Mouse (Mus musculus): ENCODE measurements at regions not wholly inside any gene's neighbourhood (a gene's known extent, or its start where the extent isn't known, plus 50 kb on each side); places are given as distances from the start of the nearest gene placed in this dataset.

GRCm38 (mm10) chr14:68973636-68974101 lies 320.4 kb downstream of the Synb start:
- DNase-seq (ENCODE audit: low read depth, low spot score): no peak
- H3K36me3 ChIP-seq (ENCODE audit: control insufficient read depth, insufficient read depth, low read length, poor library complexity, severe bottlenecking): no peaks in the 10 kb centered on the region; the same call in 1 of the 2 replicates
- no peaks in the 10 kb centered on the region for H3K27me3 ChIP-seq (ENCODE audit: control insufficient read depth, insufficient read depth, low read length, poor library complexity, severe bottlenecking)

DNA sequence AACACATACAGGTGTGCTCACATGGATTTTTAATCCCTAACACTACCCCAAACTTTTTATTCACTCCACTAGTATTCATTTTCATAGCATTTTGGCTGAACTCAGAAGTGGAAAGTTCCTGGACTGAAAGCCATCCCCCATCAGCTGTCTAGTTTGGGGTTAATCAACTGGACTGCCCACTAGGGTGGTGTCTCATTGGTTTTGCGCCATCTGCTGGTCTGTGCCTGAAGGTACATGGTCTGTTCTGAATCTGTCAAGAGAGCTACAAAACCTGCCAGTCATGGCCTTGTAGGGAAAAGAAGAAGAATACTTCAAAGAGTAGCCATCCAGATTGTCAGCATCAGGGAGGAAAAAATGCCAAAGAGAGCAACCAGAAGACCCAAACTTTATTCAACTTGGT lies 327.3 kb downstream of the Synb start:
- no peaks in the 10 kb centered on the region for H3K36me3 ChIP-seq (ENCODE audit: control insufficient read depth, insufficient read depth, low read length, poor library complexity, severe bottlenecking)
- no peaks in the 10 kb centered on the region for H3K27me3 ChIP-seq (ENCODE audit: control insufficient read depth, insufficient read depth, low read length, poor library complexity, severe bottlenecking)
- DNase-seq (ENCODE audit: low read depth, low spot score): peak; percentile 87

DNA sequence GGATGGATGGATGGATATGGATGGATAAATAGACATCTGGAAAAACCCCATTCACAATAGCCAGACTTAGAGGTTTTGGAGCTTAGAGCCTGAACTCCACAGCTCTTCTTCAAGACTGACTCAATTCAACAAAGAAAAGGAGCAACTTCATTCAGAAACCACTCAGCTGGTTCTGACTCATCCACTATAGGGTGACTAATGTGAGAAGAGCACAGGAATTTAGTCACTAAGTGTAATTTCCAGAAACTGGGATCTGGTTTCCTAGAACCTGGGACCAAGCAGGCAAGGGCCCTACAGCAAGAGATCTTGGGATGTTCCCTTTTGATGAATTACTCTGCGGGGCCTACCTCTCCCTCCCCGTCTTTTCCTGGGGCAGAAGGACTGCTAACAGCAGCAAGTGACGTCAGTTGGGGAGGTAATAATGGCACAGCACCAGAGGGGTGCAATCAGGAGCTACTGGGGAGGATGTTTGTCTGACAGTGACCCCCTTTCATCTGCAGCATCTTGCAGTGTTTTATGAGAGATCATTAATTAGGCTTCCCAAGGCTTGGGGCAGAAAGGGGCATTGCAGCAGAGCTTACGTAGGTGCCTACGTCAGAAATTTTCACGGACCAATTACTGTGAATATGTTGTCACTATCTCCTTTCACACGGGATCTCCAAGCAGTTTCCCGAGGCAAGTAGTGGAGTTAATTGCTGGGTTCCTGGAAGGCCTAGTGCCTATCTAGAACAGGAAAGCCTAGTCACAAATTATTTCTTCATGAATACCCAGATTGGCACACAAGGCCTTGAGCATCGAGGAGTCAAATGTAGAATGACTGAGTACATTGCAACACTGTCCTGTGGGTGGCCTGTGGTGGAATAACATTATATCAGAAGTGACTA lies 339.3 kb downstream of the Synb start:
- no peaks in the 10 kb centered on the region for H3K36me3 ChIP-seq (ENCODE audit: control insufficient read depth, insufficient read depth, low read length, poor library complexity, severe bottlenecking)
- no peaks in the 10 kb centered on the region for H3K27me3 ChIP-seq (ENCODE audit: control insufficient read depth, insufficient read depth, low read length, poor library complexity, severe bottlenecking)
- no peak for DNase-seq (ENCODE audit: low read depth, low spot score)

DNA sequence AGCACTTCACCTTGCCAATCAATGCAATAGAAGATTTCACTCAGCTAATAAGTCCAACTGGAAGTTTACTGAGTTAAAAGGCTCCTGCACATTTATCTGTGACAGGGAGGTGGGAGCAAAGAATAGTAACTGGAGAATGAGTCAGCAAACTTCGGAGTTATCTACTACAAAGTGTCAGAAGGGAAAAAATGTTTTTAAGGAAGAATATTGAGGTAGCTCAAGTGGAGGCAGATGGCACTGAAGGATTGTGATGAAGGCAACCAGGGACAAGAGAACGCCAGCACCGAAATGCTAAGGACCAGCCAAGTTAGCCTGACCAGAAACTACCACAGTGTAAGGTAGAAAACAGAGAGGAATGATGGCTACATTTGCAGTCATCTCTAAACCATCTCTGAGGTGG lies 348.2 kb downstream of the Synb start:
- Histone ChIP-seq H3K27me3 (ENCODE audit: control insufficient read depth, insufficient read depth, low read length, poor library complexity, severe bottlenecking) (no peaks in the 10 kb centered on the region), H3K36me3 (ENCODE audit: control insufficient read depth, insufficient read depth, low read length, poor library complexity, severe bottlenecking) (no peaks in the 10 kb centered on the region)
- DNase-seq (ENCODE audit: low read depth, low spot score): no peak

DNA sequence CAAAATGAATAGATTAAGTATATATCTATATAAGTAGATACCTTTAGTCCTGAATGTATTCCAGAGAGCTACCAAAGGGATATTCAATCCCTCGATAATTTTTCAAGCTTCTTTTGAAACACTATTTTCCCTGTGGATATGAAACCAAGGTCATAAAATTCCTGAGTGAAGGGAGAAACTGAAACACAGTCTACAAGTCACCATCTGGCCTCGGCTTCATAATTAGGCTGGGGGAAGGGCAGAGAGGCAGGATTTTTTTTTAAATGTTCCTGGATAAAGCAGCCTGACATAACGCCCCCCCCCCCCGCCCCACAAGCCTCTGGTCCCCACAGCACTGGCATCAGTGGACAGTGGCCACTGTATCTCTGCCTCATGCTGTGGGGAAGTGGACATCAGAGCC lies 348.7 kb downstream of the Synb start:
- no peak for DNase-seq (ENCODE audit: low read depth, low spot score)
- Histone ChIP-seq H3K27me3 (ENCODE audit: control insufficient read depth, insufficient read depth, low read length, poor library complexity, severe bottlenecking) (no peaks in the 10 kb centered on the region), H3K36me3 (ENCODE audit: control insufficient read depth, insufficient read depth, low read length, poor library complexity, severe bottlenecking) (no peaks in the 10 kb centered on the region)

DNA sequence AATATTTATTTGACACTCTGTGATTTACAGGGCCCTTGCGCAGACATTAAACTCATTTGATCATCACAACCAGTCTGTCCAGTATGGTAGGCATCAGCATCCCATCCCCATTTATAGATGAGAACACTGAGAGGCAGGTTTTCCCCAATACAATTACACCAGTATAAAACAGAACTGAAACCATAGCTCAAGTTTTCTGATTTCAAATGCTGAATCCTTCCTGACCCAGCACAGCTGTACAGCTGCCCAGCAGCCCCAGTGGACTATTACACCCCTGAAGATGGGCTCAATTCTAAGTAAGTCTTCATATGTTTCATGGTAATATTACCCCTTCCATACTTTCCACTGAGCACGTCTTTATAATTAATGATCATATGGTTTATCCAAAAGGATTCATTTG lies 352.3 kb downstream of the Synb start:
- Histone ChIP-seq H3K27me3 (ENCODE audit: control insufficient read depth, insufficient read depth, low read length, poor library complexity, severe bottlenecking) (no peaks in the 10 kb centered on the region), H3K36me3 (ENCODE audit: control insufficient read depth, insufficient read depth, low read length, poor library complexity, severe bottlenecking) (no peaks in the 10 kb centered on the region)
- peak; percentile 23 for DNase-seq (ENCODE audit: low read depth, low spot score)

DNA sequence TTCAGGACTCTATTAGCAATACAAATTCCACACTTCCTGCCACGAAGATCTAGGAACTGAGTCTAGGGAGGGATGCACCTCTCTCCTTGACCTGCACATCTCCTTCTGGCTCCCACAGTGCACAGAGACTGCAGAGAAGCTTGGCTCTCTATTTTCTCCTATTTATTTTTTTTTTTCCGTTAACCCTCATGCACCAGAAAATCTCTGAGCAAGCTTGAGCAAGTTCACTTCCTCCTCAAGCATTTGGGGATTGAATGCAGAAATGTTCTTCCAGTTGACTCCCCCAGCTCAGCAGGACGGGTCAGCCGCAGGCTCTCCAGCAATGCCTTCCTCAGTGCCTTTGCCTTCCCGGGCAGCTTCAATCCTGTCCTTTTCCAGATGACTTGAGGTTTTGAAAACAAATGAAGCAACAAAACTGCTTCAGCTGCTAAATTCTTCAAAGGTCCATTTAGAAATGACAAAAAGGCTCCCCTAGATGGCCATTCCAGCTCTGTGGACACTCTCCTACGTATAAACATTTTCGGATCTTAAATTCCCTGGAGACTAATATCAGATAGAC lies 352.9 kb downstream of the Synb start:
- Histone ChIP-seq H3K36me3 (ENCODE audit: control insufficient read depth, insufficient read depth, low read length, poor library complexity, severe bottlenecking) (no peaks in the 10 kb centered on the region), H3K27me3 (ENCODE audit: control insufficient read depth, insufficient read depth, low read length, poor library complexity, severe bottlenecking) (no peaks in the 10 kb centered on the region)
- DNase-seq (ENCODE audit: low read depth, low spot score): peak; percentile 19

- no peak for DNase-seq (ENCODE audit: low read depth, low spot score)
- Histone ChIP-seq H3K36me3 (ENCODE audit: control insufficient read depth, insufficient read depth, low read length, poor library complexity, severe bottlenecking) (no peaks in the 10 kb centered on the region), H3K27me3 (ENCODE audit: control insufficient read depth, insufficient read depth, low read length, poor library complexity, severe bottlenecking) (no peaks in the 10 kb centered on the region)
Measured at GRCm38 (mm10) chr14:68935303-68935662, 358.8 kb downstream of the Synb start.

DNA sequence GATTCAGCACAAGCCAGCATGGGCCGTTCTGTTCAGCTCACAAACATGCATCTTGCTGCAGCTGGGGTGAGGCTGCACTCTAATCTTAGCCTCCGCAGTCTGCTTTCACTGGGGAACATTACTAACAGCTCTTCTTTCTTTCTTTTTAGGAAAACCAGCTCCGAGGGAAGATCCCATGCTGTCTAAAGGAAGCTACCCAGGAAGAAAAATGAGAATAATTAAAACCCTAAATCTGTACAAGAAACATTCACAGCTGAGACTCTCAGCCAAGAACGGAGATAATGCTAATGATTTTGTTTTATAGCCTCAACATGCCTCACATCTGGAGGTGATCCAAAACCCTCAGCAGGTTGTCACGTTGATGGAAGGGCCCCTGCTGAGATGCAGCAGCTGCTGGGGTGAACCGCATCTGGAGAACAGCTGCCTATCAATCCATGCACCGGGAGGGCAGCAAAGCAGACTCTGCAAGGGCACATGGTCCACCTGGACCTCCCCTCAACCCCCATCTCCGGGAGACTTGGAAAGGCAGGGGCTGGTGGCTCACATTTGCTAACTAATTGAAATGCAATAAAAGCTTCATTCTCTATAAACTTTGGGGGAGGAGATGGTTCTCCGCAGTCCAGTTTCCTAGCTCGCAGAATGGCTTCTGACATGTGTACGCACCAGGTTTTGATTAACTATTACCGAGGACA lies 359.3 kb downstream of the Synb start:
- H3K27me3 ChIP-seq (ENCODE audit: control insufficient read depth, insufficient read depth, low read length, poor library complexity, severe bottlenecking): no peaks in the 10 kb centered on the region
- no peaks in the 10 kb centered on the region for H3K36me3 ChIP-seq (ENCODE audit: control insufficient read depth, insufficient read depth, low read length, poor library complexity, severe bottlenecking)
- no peak for DNase-seq (ENCODE audit: low read depth, low spot score)

GRCm38 (mm10) chr14:68927814-68928213 lies 366.3 kb downstream of the Synb start:
- no peaks in the 10 kb centered on the region for H3K36me3 ChIP-seq (ENCODE audit: control insufficient read depth, insufficient read depth, low read length, poor library complexity, severe bottlenecking)
- no peaks in the 10 kb centered on the region for H3K27me3 ChIP-seq (ENCODE audit: control insufficient read depth, insufficient read depth, low read length, poor library complexity, severe bottlenecking)
- peak; percentile 54 for DNase-seq (ENCODE audit: low read depth, low spot score)

GRCm38 (mm10) chr14:68923054-68923453 lies 371.0 kb downstream of the Synb start:
- DNase-seq (ENCODE audit: low read depth, low spot score): no peak
- H3K27me3 ChIP-seq (ENCODE audit: control insufficient read depth, insufficient read depth, low read length, poor library complexity, severe bottlenecking): no peaks in the 10 kb centered on the region
- no peaks in the 10 kb centered on the region for H3K36me3 ChIP-seq (ENCODE audit: control insufficient read depth, insufficient read depth, low read length, poor library complexity, severe bottlenecking)

DNA sequence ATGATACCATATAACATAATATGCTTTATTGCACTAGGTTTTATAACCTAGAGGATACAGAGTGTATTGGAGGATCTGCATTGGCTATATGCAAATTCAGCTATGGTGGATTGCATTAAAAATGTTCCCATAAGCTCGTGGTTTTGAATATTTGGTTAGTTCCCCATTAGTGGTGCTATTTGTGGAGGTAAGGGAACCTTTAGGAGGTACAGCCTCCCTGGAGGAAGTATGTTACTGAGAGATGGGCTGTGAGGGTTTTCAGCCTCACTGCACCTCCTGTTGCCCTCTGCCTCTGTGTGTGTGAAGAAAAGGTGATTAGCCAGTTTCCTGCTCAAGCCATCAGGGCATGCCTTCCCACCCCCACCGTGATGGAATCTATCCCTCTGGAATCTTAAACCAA lies 372.1 kb downstream of the Synb start:
- H3K36me3 ChIP-seq (ENCODE audit: control insufficient read depth, insufficient read depth, low read length, poor library complexity, severe bottlenecking): no peaks in the 10 kb centered on the region
- no peaks in the 10 kb centered on the region for H3K27me3 ChIP-seq (ENCODE audit: control insufficient read depth, insufficient read depth, low read length, poor library complexity, severe bottlenecking)
- peak; percentile 56 for DNase-seq (ENCODE audit: low read depth, low spot score)

GRCm38 (mm10) chr14:68918526-68919045 lies 375.5 kb downstream of the Synb start:
- no peaks in the 10 kb centered on the region for H3K36me3 ChIP-seq (ENCODE audit: control insufficient read depth, insufficient read depth, low read length, poor library complexity, severe bottlenecking)
- no peaks in the 10 kb centered on the region for H3K27me3 ChIP-seq (ENCODE audit: control insufficient read depth, insufficient read depth, low read length, poor library complexity, severe bottlenecking)
- DNase-seq (ENCODE audit: low read depth, low spot score): peak; percentile 88

DNA sequence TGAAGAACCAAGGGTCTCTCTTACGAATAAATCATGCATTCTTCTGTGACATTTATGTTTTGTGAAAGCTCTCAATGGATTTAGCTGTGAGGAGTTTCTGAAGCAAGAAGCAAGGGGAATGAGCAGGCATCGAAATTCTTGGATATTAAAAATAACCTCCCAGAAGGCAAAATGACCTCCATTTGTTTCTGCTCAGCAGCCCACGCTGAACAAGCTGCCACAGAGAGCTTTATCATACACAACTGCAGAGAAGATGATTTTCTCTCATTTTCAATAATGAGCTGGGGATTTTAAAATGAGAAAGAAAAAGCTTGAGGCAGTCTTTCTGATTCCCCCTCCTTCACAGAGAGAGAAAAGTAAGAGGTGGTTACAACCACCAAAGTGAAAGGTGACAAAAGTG lies 394.2 kb downstream of the Synb start:
- H3K36me3 ChIP-seq (ENCODE audit: control insufficient read depth, insufficient read depth, low read length, poor library complexity, severe bottlenecking): no peaks in the 10 kb centered on the region
- no peaks in the 10 kb centered on the region for H3K27me3 ChIP-seq (ENCODE audit: control insufficient read depth, insufficient read depth, low read length, poor library complexity, severe bottlenecking)
- no peak for DNase-seq (ENCODE audit: low read depth, low spot score)

DNA sequence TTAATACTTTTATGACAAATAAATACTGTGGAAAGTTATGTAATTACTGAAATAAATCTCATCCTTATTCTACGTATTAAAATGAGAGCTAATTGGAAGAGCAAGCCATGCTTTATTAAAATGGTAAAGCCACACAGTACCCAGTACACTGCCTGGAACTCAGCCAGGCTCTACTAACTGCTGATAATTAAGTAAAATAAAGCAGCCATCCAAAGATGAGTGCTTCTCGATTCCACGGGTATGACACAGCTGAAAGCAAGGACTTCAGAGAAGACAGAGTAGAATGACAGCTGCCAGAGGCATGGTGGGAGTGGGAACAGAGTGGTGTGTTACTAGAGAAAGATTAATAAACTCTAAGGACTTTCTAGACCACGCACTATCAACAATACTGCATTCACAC lies 416.9 kb downstream of the Synb start:
- H3K36me3 ChIP-seq (ENCODE audit: control insufficient read depth, insufficient read depth, low read length, poor library complexity, severe bottlenecking): no peaks in the 10 kb centered on the region
- H3K27me3 ChIP-seq (ENCODE audit: control insufficient read depth, insufficient read depth, low read length, poor library complexity, severe bottlenecking): no peaks in the 10 kb centered on the region
- no peak for DNase-seq (ENCODE audit: low read depth, low spot score)

All from splenic B cell, adult 2 months (primary cell).